Mouse (Mus musculus): Measurements from ENCODE around the gene Mfn2. TPM values are rescaled to one million over a fixed set of nuclear protein-coding genes. Genes with fewer than 3 reads are reported as not detected.
A peak's percentile ranks its signal among the peaks of the same experiment; 100 is the strongest.
"Not testable (repeated sequence)": the region's sequence is repeated elsewhere in the genome, so short reads cannot be mapped to it uniquely, and the experiment has no call there.

The Mfn2 gene
- total RNA-seq, 1 experiment from 2014 or later: 27.5 TPM

DNA sequence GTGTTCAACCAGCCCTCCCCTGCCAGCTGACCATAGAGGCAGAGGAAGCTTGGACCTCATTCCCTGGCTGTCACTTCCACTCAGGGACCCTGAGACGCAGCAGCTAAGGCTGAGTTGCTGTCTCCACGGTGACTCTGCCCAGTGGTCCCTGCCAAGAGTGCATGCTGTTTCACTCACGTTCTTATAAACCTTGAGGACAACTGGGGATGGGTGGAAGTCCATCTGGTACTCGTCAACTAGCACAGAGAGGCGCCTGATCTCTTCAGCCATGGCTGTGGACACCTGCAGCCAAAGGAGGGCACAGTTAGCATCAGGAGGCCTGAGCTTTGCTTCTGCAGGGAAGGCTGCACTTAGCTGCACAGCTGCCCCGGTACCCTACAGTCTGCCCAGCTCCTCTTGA, 21.5 kb downstream of the Mfn2 start:
- no peak for ATAC-seq (replicated peaks in 1 of 2; ENCODE audit: insufficient read depth in 1 of 2, low FRiP score in 2 of 2, low TSS enrichment in 1 of 2, low read depth in 1 of 2, poor library complexity in 2 of 2, severe bottlenecking in 2 of 2)

DNA sequence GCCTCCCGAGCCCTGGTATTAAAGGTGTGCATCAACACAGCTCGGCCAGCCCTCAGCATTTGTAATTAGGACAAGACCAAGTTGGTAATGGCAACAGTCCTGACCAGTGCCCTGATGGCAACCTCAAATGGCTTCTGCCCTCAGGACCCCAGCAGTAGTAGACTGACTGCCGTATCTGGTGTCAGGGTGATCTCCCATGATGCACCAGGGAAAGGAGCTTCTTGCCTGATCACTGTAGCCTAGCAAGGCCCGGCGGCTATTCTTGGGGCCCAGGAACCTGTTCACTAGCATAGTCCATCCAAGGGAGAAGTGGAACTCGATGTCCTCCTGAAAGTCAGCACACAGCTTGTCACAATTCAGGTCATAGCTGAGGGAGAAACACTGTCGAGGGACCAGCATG, 22.7 kb downstream of the Mfn2 start:
- no peak for ATAC-seq (replicated peaks in 1 of 2; ENCODE audit: insufficient read depth in 1 of 2, low FRiP score in 2 of 2, low TSS enrichment in 1 of 2, low read depth in 1 of 2, poor library complexity in 2 of 2, severe bottlenecking in 2 of 2)

- no peak for ATAC-seq (replicated peaks in 1 of 2; ENCODE audit: insufficient read depth in 1 of 2, low FRiP score in 2 of 2, low TSS enrichment in 1 of 2, low read depth in 1 of 2, poor library complexity in 2 of 2, severe bottlenecking in 2 of 2)
Observed at GRCm38 (mm10) chr4:147879865-147880264, 24.6 kb downstream of the Mfn2 start.

DNA sequence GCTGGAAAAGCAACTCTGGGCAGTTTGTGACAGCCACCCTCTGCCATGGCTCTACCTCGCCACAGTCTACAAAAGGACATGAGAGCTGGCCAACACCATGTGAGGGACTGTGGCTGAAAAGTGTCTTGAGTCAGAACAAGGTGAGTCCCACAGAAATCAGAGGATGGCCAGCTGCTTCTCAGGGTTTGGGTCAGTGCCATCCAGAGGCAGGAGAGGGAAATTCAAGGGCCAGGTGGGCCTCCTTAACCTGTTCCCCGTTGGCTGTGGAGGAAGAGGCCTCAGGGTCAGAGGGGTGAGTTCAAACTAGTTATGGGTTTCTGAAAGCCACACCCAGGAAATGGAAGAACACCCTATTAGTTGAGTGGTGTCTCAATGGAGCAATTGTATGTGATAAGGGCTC, 25.0 kb downstream of the Mfn2 start:
- no peak for ATAC-seq (replicated peaks in 1 of 2; ENCODE audit: insufficient read depth in 1 of 2, low FRiP score in 2 of 2, low TSS enrichment in 1 of 2, low read depth in 1 of 2, poor library complexity in 2 of 2, severe bottlenecking in 2 of 2)

DNA sequence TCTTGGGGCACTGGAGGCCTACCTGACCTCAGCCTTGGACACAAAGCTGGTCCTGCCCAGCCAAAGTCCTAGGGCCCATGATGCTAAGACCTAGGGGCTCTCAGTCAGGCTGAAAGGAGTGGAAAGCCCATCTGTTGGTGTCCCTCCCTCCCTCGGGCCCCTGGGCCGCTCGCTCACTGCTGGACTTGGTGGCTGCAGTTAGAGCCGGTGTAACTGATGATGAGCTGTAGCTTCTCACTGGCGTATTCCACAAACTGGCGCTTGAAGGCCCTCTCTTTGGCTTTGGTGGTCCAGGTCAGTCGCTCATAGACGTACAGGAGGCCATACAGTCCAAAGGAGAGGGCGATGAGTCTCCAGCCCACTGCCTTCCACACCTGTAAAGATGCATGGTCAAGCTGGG, 26.0 kb downstream of the Mfn2 start:
- ATAC-seq (replicated peaks in 1 of 2; ENCODE audit: insufficient read depth in 1 of 2, low FRiP score in 2 of 2, low TSS enrichment in 1 of 2, low read depth in 1 of 2, poor library complexity in 2 of 2, severe bottlenecking in 2 of 2): no peak

DNA sequence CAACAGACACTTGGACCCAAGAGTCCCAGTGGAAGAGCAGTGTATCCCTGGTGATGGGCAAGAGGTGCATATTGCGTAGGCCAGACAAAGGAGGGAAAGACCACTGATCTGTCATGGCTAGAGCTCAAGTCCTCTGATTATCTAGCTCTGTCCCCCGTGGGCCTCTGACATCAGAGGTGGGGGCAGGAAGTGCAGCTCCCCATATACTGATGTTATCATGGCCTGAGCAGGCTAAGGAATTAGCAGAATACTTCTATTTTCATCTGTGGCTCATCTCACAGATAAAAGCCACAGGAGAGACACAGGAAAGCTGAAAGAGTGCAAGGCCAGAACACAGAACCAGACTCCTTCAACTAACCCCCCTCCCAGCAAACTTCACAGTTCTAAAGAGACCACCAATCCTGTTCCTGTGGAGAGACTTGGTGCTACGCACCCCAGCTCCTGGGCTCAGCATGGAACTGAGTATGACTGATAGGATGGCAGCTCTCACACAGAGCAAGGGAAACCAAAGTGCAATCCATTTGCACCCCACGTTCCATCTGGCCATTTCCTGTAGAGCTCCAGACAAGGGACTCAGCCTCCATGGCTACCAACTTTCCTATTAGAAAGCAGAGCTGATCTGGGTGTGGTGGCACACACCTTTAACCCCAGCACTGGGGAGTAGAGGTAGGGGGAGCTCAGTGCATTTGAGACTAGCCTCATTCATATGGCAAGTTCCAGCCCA, 28.5 kb downstream of the Mfn2 start:
- no peak for ATAC-seq (replicated peaks in 1 of 2; ENCODE audit: insufficient read depth in 1 of 2, low FRiP score in 2 of 2, low TSS enrichment in 1 of 2, low read depth in 1 of 2, poor library complexity in 2 of 2, severe bottlenecking in 2 of 2)

DNA sequence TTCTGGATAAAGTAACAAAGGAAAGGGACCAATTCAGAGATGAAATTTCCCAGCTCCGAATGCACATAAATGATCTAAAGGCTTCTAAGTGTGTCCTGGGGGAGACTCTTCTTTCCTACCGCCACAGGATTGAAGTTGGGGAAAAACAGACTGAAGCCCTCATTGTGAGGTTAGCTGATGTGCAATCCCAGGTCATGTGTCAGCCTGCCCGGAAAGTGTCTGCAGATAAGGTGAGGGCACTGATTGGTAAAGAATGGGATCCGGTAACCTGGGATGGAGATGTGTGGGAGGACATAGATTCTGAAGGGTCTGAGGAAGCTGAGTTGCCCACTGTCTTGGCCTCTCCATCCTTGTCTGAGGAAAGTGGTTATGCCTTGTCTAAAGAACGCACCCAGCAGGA, 35.3 kb downstream of the Mfn2 start:
- ATAC-seq (replicated peaks in 1 of 2; ENCODE audit: insufficient read depth in 1 of 2, low FRiP score in 2 of 2, low TSS enrichment in 1 of 2, low read depth in 1 of 2, poor library complexity in 2 of 2, severe bottlenecking in 2 of 2): no peak

- ATAC-seq (replicated peaks in 1 of 2; ENCODE audit: insufficient read depth in 1 of 2, low FRiP score in 2 of 2, low TSS enrichment in 1 of 2, low read depth in 1 of 2, poor library complexity in 2 of 2, severe bottlenecking in 2 of 2): peak; percentile 94 to 97
Observed at GRCm38 (mm10) chr4:147868450-147869031, 36.0 kb downstream of the Mfn2 start, which contains the start of the genes Miip and Fv1. Gene Miip (minus strand): TSS chr4:147868816. Gene Fv1 (plus strand): TSS chr4:147868979.

GRCm38 (mm10) chr4:147867563-147868449, 36.7 kb downstream of the Mfn2 start:
- ATAC-seq (replicated peaks in 1 of 2; ENCODE audit: insufficient read depth in 1 of 2, low FRiP score in 2 of 2, low TSS enrichment in 1 of 2, low read depth in 1 of 2, poor library complexity in 2 of 2, severe bottlenecking in 2 of 2): peak in 1 of 2 experiments; percentile 24; a peak in 1 of 4 replicates

DNA sequence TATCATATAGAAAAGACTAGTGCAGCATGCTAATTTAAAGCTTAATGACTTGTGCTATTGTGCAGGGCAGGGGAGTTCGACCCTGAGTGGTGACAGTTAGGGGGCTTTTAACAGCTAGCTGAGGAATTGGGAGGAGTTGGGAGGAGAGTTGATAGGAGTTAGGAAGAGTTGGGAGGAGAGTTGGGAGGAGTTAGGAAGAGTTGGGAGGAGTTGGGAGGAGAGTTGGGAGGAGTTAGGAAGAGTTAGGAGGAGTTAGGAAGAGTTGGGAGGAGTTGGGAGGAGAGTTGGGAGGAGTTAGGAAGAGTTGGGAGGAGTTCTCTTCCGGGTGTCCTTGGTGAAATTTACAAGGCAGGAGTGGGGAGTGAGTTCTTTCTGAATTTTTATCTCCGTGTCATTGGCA, 37.7 kb downstream of the Mfn2 start:
- ATAC-seq (replicated peaks in 1 of 2; ENCODE audit: insufficient read depth in 1 of 2, low FRiP score in 2 of 2, low TSS enrichment in 1 of 2, low read depth in 1 of 2, poor library complexity in 2 of 2, severe bottlenecking in 2 of 2): not testable (repeated sequence)

- ATAC-seq (replicated peaks in 1 of 2; ENCODE audit: insufficient read depth in 1 of 2, low FRiP score in 2 of 2, low TSS enrichment in 1 of 2, low read depth in 1 of 2, poor library complexity in 2 of 2, severe bottlenecking in 2 of 2): no peak
Observed at GRCm38 (mm10) chr4:147866056-147866455, 38.4 kb downstream of the Mfn2 start.

- no peak for ATAC-seq (replicated peaks in 1 of 2; ENCODE audit: insufficient read depth in 1 of 2, low FRiP score in 2 of 2, low TSS enrichment in 1 of 2, low read depth in 1 of 2, poor library complexity in 2 of 2, severe bottlenecking in 2 of 2)
Observed at GRCm38 (mm10) chr4:147865651-147866050, 38.9 kb downstream of the Mfn2 start.

- ATAC-seq (replicated peaks in 1 of 2; ENCODE audit: insufficient read depth in 1 of 2, low FRiP score in 2 of 2, low TSS enrichment in 1 of 2, low read depth in 1 of 2, poor library complexity in 2 of 2, severe bottlenecking in 2 of 2): no peak
Observed at GRCm38 (mm10) chr4:147862051-147862450, 42.5 kb downstream of the Mfn2 start.

DNA sequence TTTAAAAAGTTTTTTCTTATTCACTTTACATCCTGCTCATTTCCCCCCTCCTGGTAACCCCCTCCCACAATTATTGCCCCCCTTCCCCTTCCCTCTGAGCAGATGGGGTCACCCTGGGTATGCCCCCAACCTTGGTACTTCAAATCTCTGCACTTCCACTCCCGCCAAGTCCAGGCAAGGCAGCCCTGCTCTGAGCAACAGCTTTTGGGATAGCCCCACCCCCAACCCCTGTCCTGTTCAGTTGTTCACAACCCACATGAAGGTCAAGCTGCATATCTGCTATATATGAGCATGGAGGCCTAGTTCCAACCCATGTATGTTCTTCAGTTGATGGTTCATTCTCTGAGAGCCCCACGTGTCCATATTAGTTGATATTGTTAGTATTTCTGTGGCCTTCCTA, 53.7 kb downstream of the Mfn2 start:
- ATAC-seq (replicated peaks in 1 of 2; ENCODE audit: insufficient read depth in 1 of 2, low FRiP score in 2 of 2, low TSS enrichment in 1 of 2, low read depth in 1 of 2, poor library complexity in 2 of 2, severe bottlenecking in 2 of 2): no peak

DNA sequence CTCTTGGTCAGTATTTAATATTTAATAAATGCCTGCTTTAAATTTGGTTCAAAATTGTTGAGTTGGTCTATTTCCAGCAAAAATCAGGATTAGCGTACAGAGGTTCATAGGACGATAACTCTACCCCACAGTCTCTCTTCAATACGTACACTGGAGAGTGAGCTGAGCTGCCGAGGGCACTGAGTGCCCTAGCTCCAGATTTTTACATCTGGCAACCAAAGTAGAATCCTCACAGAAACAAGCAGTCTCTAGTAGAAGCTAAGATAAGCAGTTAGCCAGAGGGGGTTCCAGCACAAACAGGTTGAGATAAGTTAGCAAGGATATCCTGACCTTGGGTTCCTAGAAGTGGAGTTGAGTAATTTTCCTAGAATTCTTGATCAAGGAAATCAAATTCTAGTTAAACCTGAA, 55.9 kb downstream of the Mfn2 start:
- ATAC-seq (replicated peaks in 1 of 2; ENCODE audit: insufficient read depth in 1 of 2, low FRiP score in 2 of 2, low TSS enrichment in 1 of 2, low read depth in 1 of 2, poor library complexity in 2 of 2, severe bottlenecking in 2 of 2): peak; percentile 46 to 65

- peak; percentile 89 to 94 for ATAC-seq (replicated peaks in 1 of 2; ENCODE audit: insufficient read depth in 1 of 2, low FRiP score in 2 of 2, low TSS enrichment in 1 of 2, low read depth in 1 of 2, poor library complexity in 2 of 2, severe bottlenecking in 2 of 2)
Observed at GRCm38 (mm10) chr4:147847614-147848583, 56.6 kb downstream of the Mfn2 start, which contains the start of gene Zfp933. Gene Zfp933 (minus strand): TSS chr4:147848366.

- no peak for ATAC-seq (replicated peaks in 1 of 2; ENCODE audit: insufficient read depth in 1 of 2, low FRiP score in 2 of 2, low TSS enrichment in 1 of 2, low read depth in 1 of 2, poor library complexity in 2 of 2, severe bottlenecking in 2 of 2)
Observed at GRCm38 (mm10) chr4:147842871-147843270, 61.6 kb downstream of the Mfn2 start.

Measured in hematopoietic stem cell, adult 5-6 weeks (primary cell).